Mouse (Mus musculus) induced T-regulatory cell, adult 2 months (primary cell): Measurements from ENCODE around the gene Ankrd33b.

Experiments
- DNase-seq: peaks from one replicate; pipeline ENCODE4 v3.0.0-alpha.2; 2012; ENCODE audit warnings: low read depth

Ankrd33b gene

GRCm38 (mm10) chr15:31262361-31262760 lies 105.2 kb downstream of the Ankrd33b start:
- no peak for DNase-seq

- no peak for DNase-seq
Observed at GRCm38 (mm10) chr15:31261094-31261493, 106.4 kb downstream of the Ankrd33b start.

GRCm38 (mm10) chr15:31258693-31259439 lies 108.7 kb downstream of the Ankrd33b start:
- DNase-seq: no peak

GRCm38 (mm10) chr15:31258029-31258692 lies 109.4 kb downstream of the Ankrd33b start:
- no peak for DNase-seq

GRCm38 (mm10) chr15:31257329-31257728 lies 110.2 kb downstream of the Ankrd33b start:
- DNase-seq: no peak

- DNase-seq: no peak
Observed at GRCm38 (mm10) chr15:31255762-31256161, 111.8 kb downstream of the Ankrd33b start.

- DNase-seq: no peak
Observed at GRCm38 (mm10) chr15:31254939-31255535, 112.5 kb downstream of the Ankrd33b start.

- DNase-seq: no peak
Observed at GRCm38 (mm10) chr15:31253963-31254362, 113.6 kb downstream of the Ankrd33b start.

- no peak for DNase-seq
Observed at GRCm38 (mm10) chr15:31253380-31253779, 114.1 kb downstream of the Ankrd33b start.

- DNase-seq: no peak
Observed at GRCm38 (mm10) chr15:31252590-31253311, 114.8 kb downstream of the Ankrd33b start.

GRCm38 (mm10) chr15:31251189-31251588 lies 116.3 kb downstream of the Ankrd33b start:
- DNase-seq: no peak

- DNase-seq: no peak
Observed at GRCm38 (mm10) chr15:31250676-31251075, 116.8 kb downstream of the Ankrd33b start.

GRCm38 (mm10) chr15:31250027-31250426 lies 117.5 kb downstream of the Ankrd33b start:
- no peak for DNase-seq

GRCm38 (mm10) chr15:31248882-31249281 lies 118.6 kb downstream of the Ankrd33b start:
- no peak for DNase-seq

- no peak for DNase-seq
Observed at GRCm38 (mm10) chr15:31247035-31247434, 120.5 kb downstream of the Ankrd33b start.

- DNase-seq: no peak
Observed at GRCm38 (mm10) chr15:31245934-31246333, 121.6 kb downstream of the Ankrd33b start.

- no peak for DNase-seq
Observed at GRCm38 (mm10) chr15:31244696-31245445, 122.7 kb downstream of the Ankrd33b start.

- no peak for DNase-seq
Observed at GRCm38 (mm10) chr15:31243260-31243659, 124.3 kb downstream of the Ankrd33b start.
